Mouse (Mus musculus) forebrain, postnatal 0 days (tissue): ENCODE results near the gene Sec14l1. TPM values are rescaled to one million over a fixed set of nuclear protein-coding genes. Genes with fewer than 3 reads are reported as not detected.
A peak's percentile ranks its signal among the peaks of the same experiment; 100 is the strongest.

Experiments used
- ATAC-seq: fragments of 200-750 bp; cut with Nextera tagmentation; 2 replicates; pipeline ENCODE4 v1.8.0; 2017; ENCODE audit warnings: mild to moderate bottlenecking, moderate library complexity
- DNase-seq: peaks from one replicate; pipeline ENCODE4 v3.0.0-alpha.2; 2015
- H3K27ac ChIP-seq: fragments of 300-500 bp; sonication (generic); 2 replicates; pipeline ENCODE4 v1.5.1; 2014; ENCODE audit warnings: low read depth, mild to moderate bottlenecking, antibody characterized with exemption, low read length, moderate library complexity, mixed read lengths
- H3K27me3 ChIP-seq: fragments of 300-500 bp; sonication (generic); 2 replicates; pipeline ENCODE4 v1.6.1; 2014; ENCODE audit warnings: mild to moderate bottlenecking, low read length, mixed read lengths; ENCODE audit not compliant: insufficient read depth
- H3K36me3 ChIP-seq: fragments of 300-500 bp; sonication (generic); 2 replicates; pipeline ENCODE4 v1.6.1; 2014; ENCODE audit warnings: mild to moderate bottlenecking, moderate library complexity; ENCODE audit not compliant: insufficient read depth
- H3K4me1 ChIP-seq: fragments of 300-500 bp; sonication (generic); 2 replicates; pipeline ENCODE4 v1.6.1; 2014; ENCODE audit warnings: antibody characterized with exemption; ENCODE audit not compliant: insufficient read depth
- H3K4me2 ChIP-seq: fragments of 300-500 bp; sonication (generic); 2 replicates; pipeline ENCODE4 v1.6.1; 2014; ENCODE audit warnings: low read depth, mild to moderate bottlenecking, moderate library complexity
- H3K4me3 ChIP-seq: fragments of 300-500 bp; sonication (generic); 2 replicates; pipeline ENCODE4 v1.5.1; 2014; ENCODE audit warnings: low read depth, low read length, mixed read lengths
- H3K9ac ChIP-seq: fragments of 300-500 bp; sonication (generic); 2 replicates; pipeline ENCODE4 v1.6.1; 2014; ENCODE audit warnings: mild to moderate bottlenecking
- H3K9me3 ChIP-seq: fragments of 300-500 bp; sonication (generic); 2 replicates; pipeline ENCODE4 v1.6.1; 2016; ENCODE audit warnings: low read length
- CTCF ChIP-seq: sonication (generic); IDR thresholded peaks from 2 replicates; pipeline ENCODE4 v1.5.1; 2016; ENCODE audit warnings: antibody characterized with exemption, control low read depth, low read depth
- WGBS: fragments of 180-500 bp; shearing (Covaris S2); extraction: QIAGEN DNeasy Blood & Tissue Kit; methylation state at CpG from one replicate; pipeline ENCODE4 v1.1.7; 2014; 5-methylcytosine and 5-hydroxymethylcytosine counted together
- polyA plus RNA-seq: library from polyadenylated mRNA; unstranded; fragments of >200 nt; fragmentation: Nextera tagmentation; extraction: Ambion mirVana; gene quantifications from 2 replicates; pipeline ENCODE4 v1.2.1, GENCODE M21; 2015
- total RNA-seq: library from RNA; depleted of rRNA; stranded (reverse); fragments of >200 nt; gene quantifications from 2 replicates; pipeline ENCODE4 v1.2.3, GENCODE M21; 2014

The Sec14l1 gene
- total and polyA plus RNA-seq, 2 experiments from 2014 or later, result 65.1 to 81.3 TPM

GRCm38 (mm10) chr11:117168278-117169087 lies 53.5 kb downstream of the Sec14l1 start:
- Histone ChIP-seq H3K27me3 (no peaks in the 10 kb centered on the region), H3K9me3 (no peaks in the 10 kb centered on the region), H3K4me2 (no peak overlapping the region), H3K27ac (peak overlapping the region; percentile 84), H3K36me3 (no peaks in the 10 kb centered on the region), H3K9ac (0 out of 2 replicates have a peak overlapping the region, but pooled peaks have one; percentile 22), H3K4me1 (peaks cover 16% of the 10 kb centered on the region), H3K4me3 (no peak overlapping the region)
- DNase-seq (peak; percentile 62), ATAC-seq (peak; percentile 16; the same call in 1 of the 2 replicates)
- WGBS, result 71% methylated on average over 20 of the region's 20 CpGs
- no peak for TF ChIP-seq CTCF

- H3K4me1 ChIP-seq, result peaks cover 16% of the 10 kb centered on the region
- TF ChIP-seq CTCF, result no peak
- WGBS, result 60% methylated on average over 11 of the region's 11 CpGs
- H3K4me2 ChIP-seq, result no peak overlapping the region
- no peaks in the 10 kb centered on the region for H3K36me3 ChIP-seq
- H3K27ac ChIP-seq, result peak overlapping the region; percentile 84
- H3K4me3 ChIP-seq, result no peak overlapping the region
- DNase-seq, result peak; percentile 73
- 0 out of 2 replicates have a peak overlapping the region, but pooled peaks have one; percentile 22 for H3K9ac ChIP-seq
- peak; percentile 18 for ATAC-seq
- no peaks in the 10 kb centered on the region for H3K27me3 ChIP-seq
- H3K9me3 ChIP-seq, result no peaks in the 10 kb centered on the region
Measured at GRCm38 (mm10) chr11:117169088-117169635, 54.2 kb downstream of the Sec14l1 start.

- no peak overlapping the region for H3K9ac ChIP-seq
- H3K4me2 ChIP-seq, result no peak overlapping the region
- H3K9me3 ChIP-seq, result no peaks in the 10 kb centered on the region
- no peak for TF ChIP-seq CTCF
- H3K27ac ChIP-seq, result peak overlapping the region; percentile 84
- peak; percentile 78 for DNase-seq
- H3K4me3 ChIP-seq, result no peak overlapping the region
- no peaks in the 10 kb centered on the region for H3K27me3 ChIP-seq
- peak; percentile 81 for ATAC-seq
- H3K4me1 ChIP-seq, result peaks cover 17% of the 10 kb centered on the region
- H3K36me3 ChIP-seq, result no peaks in the 10 kb centered on the region
- WGBS, result 51% methylated on average over 19 of the region's 19 CpGs
Measured at GRCm38 (mm10) chr11:117169801-117170565, 55.0 kb downstream of the Sec14l1 start.

- H3K9me3 ChIP-seq, result no peaks in the 10 kb centered on the region
- no peaks in the 10 kb centered on the region for H3K27me3 ChIP-seq
- WGBS, result 25% methylated on average over 18 of the region's 18 CpGs
- ATAC-seq (no peak), DNase-seq (peak; percentile 51)
- no peak overlapping the region for H3K4me3 ChIP-seq
- no peaks in the 10 kb centered on the region for H3K36me3 ChIP-seq
- peaks cover 12% of the 10 kb centered on the region for H3K4me1 ChIP-seq
- TF ChIP-seq CTCF, result no peak
- H3K27ac ChIP-seq, result peak overlapping the region; percentile 64
- H3K4me2 ChIP-seq, result peak overlapping the region; percentile 11
- H3K9ac ChIP-seq, result no peak overlapping the region
Measured at GRCm38 (mm10) chr11:117174098-117174892, 59.3 kb downstream of the Sec14l1 start.

GRCm38 (mm10) chr11:117174924-117175323 lies 60.0 kb downstream of the Sec14l1 start:
- Histone ChIP-seq H3K27ac (peak overlapping the region; percentile 64), H3K4me1 (peaks cover 8% of the 10 kb centered on the region), H3K9me3 (no peaks in the 10 kb centered on the region), H3K4me2 (peak overlapping the region; percentile 11), H3K36me3 (no peaks in the 10 kb centered on the region), H3K4me3 (no peak overlapping the region), H3K9ac (no peak overlapping the region), H3K27me3 (no peaks in the 10 kb centered on the region)
- 42% methylated on average over 15 of the region's 15 CpGs for WGBS
- no peak for TF ChIP-seq CTCF
- no peak for ATAC-seq
- no peak for DNase-seq

- no peak for TF ChIP-seq CTCF
- Histone ChIP-seq H3K4me2 (0 out of 2 replicates have a peak overlapping the region, but pooled peaks have one; percentile 11), H3K27me3 (no peaks in the 10 kb centered on the region), H3K4me3 (no peak overlapping the region), H3K9me3 (no peaks in the 10 kb centered on the region), H3K9ac (no peak overlapping the region), H3K4me1 (0 out of 2 replicates have a peak, but pooled peaks cover 3% of the 10 kb centered on the region), H3K27ac (no peak overlapping the region), H3K36me3 (no peaks in the 10 kb centered on the region)
- ATAC-seq, result no peak
- DNase-seq, result no peak
- WGBS, result 65% methylated on average over 12 of the region's 12 CpGs
Measured at GRCm38 (mm10) chr11:117175472-117175871, 60.5 kb downstream of the Sec14l1 start.
